Mouse (Mus musculus) MEL (cell line): ENCODE data around the gene Ptges3l. TPM values are rescaled to one million over a fixed set of nuclear protein-coding genes. Genes with fewer than 3 reads are reported as not detected.

Experiments
- DNase-seq: peaks from one replicate; pipeline ENCODE4 v3.0.0; 2011; ENCODE audit warnings: low read depth, low spot score
- H3K27ac ChIP-seq: 2 replicates; pipeline ENCODE4 v1.5.1; 2012; ENCODE audit warnings: low read depth, mild to moderate bottlenecking, control low read depth, low read length, moderate library complexity; ENCODE audit not compliant: control insufficient read depth
- H3K27me3 ChIP-seq, 2 experiments: fragments of 150-350 bp in 1 of 2; sonication (generic) in 1 of 2; 2 replicates each; pipeline ENCODE4 v1.6.1; 2012; ENCODE audit warnings: low read length in 2 of 2, mild to moderate bottlenecking in 2 of 2, improper control_type of control experiment in 1 of 2, moderate library complexity in 1 of 2; ENCODE audit not compliant: insufficient read depth in 2 of 2, control insufficient read depth in 1 of 2
- H3K36me3 ChIP-seq, 2 experiments: 2 replicates each; pipeline ENCODE4 v1.6.1; 2012 to 2014; ENCODE audit warnings: low read length in 2 of 2, improper control_type of control experiment in 1 of 2, inconsistent platforms in 1 of 2, mild to moderate bottlenecking in 1 of 2; ENCODE audit not compliant: insufficient read depth in 2 of 2, control insufficient read depth in 1 of 2
- H3K4me1 ChIP-seq, 2 experiments: fragments of 150-350 bp in 1 of 2; sonication (generic) in 1 of 2; 2 replicates each; pipeline ENCODE4 v1.6.1; 2012; ENCODE audit warnings: low read length in 2 of 2, improper control_type of control experiment in 1 of 2, mild to moderate bottlenecking in 1 of 2; ENCODE audit not compliant: insufficient read depth in 2 of 2, control insufficient read depth in 1 of 2
- H3K4me3 ChIP-seq, 2 experiments: fragments of 150-350 bp in 1 of 2; sonication (generic) in 1 of 2; 2 replicates each; pipeline ENCODE4 v1.5.1; 2012; ENCODE audit warnings: low read depth in 2 of 2, low read length in 2 of 2, mild to moderate bottlenecking in 2 of 2, moderate library complexity in 2 of 2, control low read depth in 1 of 2, improper control_type of control experiment in 1 of 2; ENCODE audit not compliant: control insufficient read depth in 1 of 2, insufficient read depth in 1 of 2
- H3K79me2 ChIP-seq: 2 replicates; pipeline ENCODE4 v1.6.1; 2012; ENCODE audit warnings: mild to moderate bottlenecking, low read length, moderate library complexity; ENCODE audit not compliant: control insufficient read depth, poor library complexity, insufficient read depth
- H3K9ac ChIP-seq: 2 replicates; pipeline ENCODE4 v1.6.1; 2012; ENCODE audit warnings: low read depth, mild to moderate bottlenecking, control low read depth, low read length, moderate library complexity; ENCODE audit not compliant: control insufficient read depth, poor library complexity, severe bottlenecking
- H3K9me3 ChIP-seq: fragments of 150-350 bp; sonication (generic); replicated peaks from 2 replicates; pipeline ENCODE4 v1.6.1; 2012; ENCODE audit warnings: mild to moderate bottlenecking, low read length, improper control_type of control experiment, moderate library complexity; ENCODE audit not compliant: insufficient read depth
- CHD1 ChIP-seq: IDR thresholded peaks from 2 replicates; pipeline ENCODE4 v1.6.1; 2012; ENCODE audit warnings: low read depth, mild to moderate bottlenecking, inconsistent platforms, low read length, improper control_type of control experiment
- CHD2 ChIP-seq: IDR thresholded peaks from 2 replicates; pipeline ENCODE4 v1.6.1; 2011; ENCODE audit warnings: low read length, improper control_type of control experiment
- CTCF ChIP-seq, 3 experiments: IDR thresholded peaks in 2 of 3; conservative IDR thresholded peaks in 1 of 3; 2 replicates each; pipeline ENCODE4 v1.5.1; 2011 to 2012; ENCODE audit warnings: low read length in 3 of 3, low read depth in 2 of 3, mild to moderate bottlenecking in 2 of 3, improper control_type of control experiment in 1 of 3, inconsistent platforms in 1 of 3, mixed read lengths in 1 of 3, moderate library complexity in 1 of 3; ENCODE audit not compliant: control insufficient read depth in 1 of 3, insufficient read depth in 1 of 3, poor library complexity in 1 of 3, severe bottlenecking in 1 of 3
- E2F4 ChIP-seq: IDR thresholded peaks from 2 replicates; pipeline ENCODE4 v1.6.1; 2011; ENCODE audit warnings: low read depth, low read length, improper control_type of control experiment, borderline replicate concordance
- ELF1 ChIP-seq: IDR thresholded peaks from 2 replicates; pipeline ENCODE4 v1.6.1; 2014; ENCODE audit warnings: low read depth, mild to moderate bottlenecking, inconsistent platforms, low read length, improper control_type of control experiment, moderate library complexity
- EP300 ChIP-seq, 2 experiments: IDR thresholded peaks; 2 replicates each; pipeline ENCODE4 v1.6.1; 2011; ENCODE audit warnings: improper control_type of control experiment in 2 of 2, low read length in 2 of 2, low read depth in 1 of 2, mild to moderate bottlenecking in 1 of 2
- ETS1 ChIP-seq: IDR thresholded peaks from 2 replicates; pipeline ENCODE4 v1.6.1; 2012; ENCODE audit warnings: low read depth, mild to moderate bottlenecking, inconsistent platforms, low read length, improper control_type of control experiment, moderate library complexity
- GATA1 ChIP-seq: IDR thresholded peaks from 2 replicates; pipeline ENCODE4 v1.6.1; 2011; ENCODE audit warnings: low read depth, low read length, improper control_type of control experiment
- HCFC1 ChIP-seq: IDR thresholded peaks from 2 replicates; pipeline ENCODE4 v1.6.1; 2012; ENCODE audit warnings: low read depth, mild to moderate bottlenecking, inconsistent platforms, low read length, improper control_type of control experiment, moderate library complexity
- JUND ChIP-seq: IDR thresholded peaks from 2 replicates; pipeline ENCODE4 v1.6.1; 2011; ENCODE audit warnings: low read depth, mild to moderate bottlenecking, improper control_type of control experiment, low read length
- MAFK ChIP-seq: IDR thresholded peaks from 2 replicates; pipeline ENCODE4 v1.6.1; 2011; ENCODE audit warnings: low read depth, mild to moderate bottlenecking, low read length, improper control_type of control experiment, borderline replicate concordance
- MAX ChIP-seq: IDR thresholded peaks from 2 replicates; pipeline ENCODE4 v1.6.1; 2011; ENCODE audit warnings: low read length, improper control_type of control experiment
- MAZ ChIP-seq: IDR thresholded peaks from 2 replicates; pipeline ENCODE4 v1.6.1; 2012; ENCODE audit warnings: low read depth, mild to moderate bottlenecking, inconsistent platforms, low read length, improper control_type of control experiment
- MXI1 ChIP-seq: IDR thresholded peaks from 2 replicates; pipeline ENCODE4 v1.6.1; 2011; ENCODE audit warnings: mild to moderate bottlenecking, low read depth, low read length, improper control_type of control experiment
- MYB ChIP-seq: IDR thresholded peaks from 2 replicates; pipeline ENCODE4 v1.6.1; 2011; ENCODE audit warnings: mild to moderate bottlenecking, low read depth, low read length, improper control_type of control experiment
- NRF1 ChIP-seq: IDR thresholded peaks from 2 replicates; pipeline ENCODE4 v1.6.1; 2014; ENCODE audit warnings: low read depth, mild to moderate bottlenecking, inconsistent platforms, low read length, improper control_type of control experiment, moderate library complexity; ENCODE audit not compliant: poor library complexity, insufficient read depth, severe bottlenecking
- RAD21 ChIP-seq: IDR thresholded peaks from 2 replicates; pipeline ENCODE4 v1.6.1; 2011; ENCODE audit warnings: mild to moderate bottlenecking, low read depth, low read length, improper control_type of control experiment
- RCOR1 ChIP-seq: IDR thresholded peaks from 2 replicates; pipeline ENCODE4 v1.6.1; 2012; ENCODE audit warnings: low read depth, mild to moderate bottlenecking, inconsistent platforms, low read length, improper control_type of control experiment
- SIN3A ChIP-seq: IDR thresholded peaks from 2 replicates; pipeline ENCODE4 v1.6.1; 2012; ENCODE audit warnings: low read length, improper control_type of control experiment, inconsistent platforms
- SMC3 ChIP-seq: IDR thresholded peaks from 2 replicates; pipeline ENCODE4 v1.6.1; 2011; ENCODE audit warnings: low read depth, low read length, improper control_type of control experiment
- TAL1 ChIP-seq: IDR thresholded peaks from 2 replicates; pipeline ENCODE4 v1.6.1; 2012; ENCODE audit warnings: mild to moderate bottlenecking, inconsistent platforms, low read length, moderate library complexity, mixed read lengths
- TBP ChIP-seq: IDR thresholded peaks from 2 replicates; pipeline ENCODE4 v1.8.0; 2011; ENCODE audit warnings: low read depth, low read length, improper control_type of control experiment
- TCF12 ChIP-seq: IDR thresholded peaks from 2 replicates; pipeline ENCODE4 v1.6.1; 2014; ENCODE audit warnings: low read depth, mild to moderate bottlenecking, inconsistent platforms, low read length, improper control_type of control experiment, moderate library complexity
- UBTF ChIP-seq: IDR thresholded peaks from 2 replicates; pipeline ENCODE4 v1.6.1; 2012; ENCODE audit warnings: low read depth, mild to moderate bottlenecking, inconsistent platforms, low read length, improper control_type of control experiment, moderate library complexity, borderline replicate concordance; ENCODE audit not compliant: insufficient read depth
- ZMIZ1 ChIP-seq: IDR thresholded peaks from 2 replicates; pipeline ENCODE4 v1.6.1; 2012; ENCODE audit warnings: low read depth, mild to moderate bottlenecking, inconsistent platforms, low read length, improper control_type of control experiment, moderate library complexity
- ZNF384 ChIP-seq: IDR thresholded peaks from 2 replicates; pipeline ENCODE4 v1.6.1; 2012; ENCODE audit warnings: low read depth, mild to moderate bottlenecking, inconsistent platforms, low read length, improper control_type of control experiment
- polyA plus RNA-seq, 2 experiments: library from polyadenylated mRNA; stranded (reverse) in 1 of 2; unstranded in 1 of 2; fragments of >175 nt in 1 of 2; fragments of >200 nt in 1 of 2; gene quantifications; 2 replicates each; pipeline versions ENCODE4 v1.2.1 to v1.2.4; 2012; ENCODE audit warnings: low replicate concordance in 2 of 2, low read depth in 1 of 2; ENCODE audit not compliant: insufficient read length in 2 of 2, insufficient read depth in 1 of 2, missing spikeins in 1 of 2
- total RNA-seq: library from RNA; depleted of rRNA; stranded (reverse); fragments of 300-350 nt; gene quantifications from 2 replicates; pipeline ENCODE4 v1.2.3, GENCODE M21; 2012

Ptges3l gene
- total and polyA plus RNA-seq, 3 experiments, result 1.4 to 2.3 TPM; not detected in 1

- no peak overlapping the region; a peak in 1 of 4 replicates for H3K4me3 ChIP-seq
These were observed 37.7 kb upstream of the Ptges3l start for GRCm38 (mm10) chr11:101462583-101463440.

GRCm38 (mm10) chr11:101462141-101462540 is 37.0 kb upstream of the Ptges3l start:
- peaks cover 6% of the 10 kb centered on the region; the same call in 1 of the 2 replicates for H3K79me2 ChIP-seq
- peaks cover 0 to 26% of the 10 kb centered on the region in 2 experiments for H3K36me3 ChIP-seq
- no peak for DNase-seq
- no peaks in the 10 kb centered on the region for H3K9me3 ChIP-seq
- no peak overlapping the region for H3K4me3 ChIP-seq
- peaks cover 12 to 31% of the 10 kb centered on the region in 2 experiments for H3K4me1 ChIP-seq
- no peaks in the 10 kb centered on the region for H3K27me3 ChIP-seq
- peak overlapping the region; percentile 82; the same call in 1 of the 2 replicates for H3K27ac ChIP-seq
- TF ChIP-seq TBP (no peak), CHD1 (no peak), MAZ (no peak), UBTF (no peak), MAX (no peak), CHD2 (no peak)
- H3K9ac ChIP-seq, result no peak overlapping the region

More at GRCm38 (mm10) chr11:101462583-101463440, 37.7 kb upstream of the Ptges3l start:
- H3K9ac ChIP-seq, result peak overlapping the region; percentile 78
- H3K27me3 ChIP-seq, result no peaks in the 10 kb centered on the region
- peaks cover 0 to 27% of the 10 kb centered on the region in 2 experiments; a peak in 3 of 4 replicates for H3K36me3 ChIP-seq
- DNase-seq, result peak; percentile 91
- H3K9me3 ChIP-seq, result no peaks in the 10 kb centered on the region
- peaks cover 12 to 33% of the 10 kb centered on the region in 2 experiments for H3K4me1 ChIP-seq
- peak overlapping the region; percentile 82 for H3K27ac ChIP-seq
- H3K79me2 ChIP-seq, result peaks cover 6% of the 10 kb centered on the region; the same call in 1 of the 2 replicates
- no peak for TF ChIP-seq CTCF (IDR thresholded peaks at IDR 0.05 in 2 of 3, conservative IDR thresholded peaks at IDR 0.05 in 1 of 3; ENCODE audit: control insufficient read depth in 1 of 3, insufficient read depth in 1 of 3, low read depth in 2 of 3, low read length in 3 of 3, poor library complexity in 1 of 3, severe bottlenecking in 1 of 3)
- TF ChIP-seq ZNF384, result peak; percentile 82
- peak; percentile 39; the same call in 1 of the 2 replicates for TF ChIP-seq MXI1
- TF ChIP-seq CHD2, result no peak
- peak; percentile 66; the same call in 1 of the 2 replicates for TF ChIP-seq RCOR1
- no peak for TF ChIP-seq NRF1
- TF ChIP-seq MYB, result peak; percentile 60; the same call in 1 of the 2 replicates
- TF ChIP-seq TAL1, result peak; percentile 88
- no peak for TF ChIP-seq ZMIZ1
- peak; percentile 80 for TF ChIP-seq SIN3A
- TF ChIP-seq EP300 (IDR thresholded peaks at IDR 0.05; ENCODE audit: low read depth in 1 of 2, low read length in 2 of 2), result peak; percentile 85 to 89
- peak; percentile 90 for TF ChIP-seq TCF12
- TF ChIP-seq JUND, result no peak
- TF ChIP-seq ELF1, result 0 out of 2 replicates have a peak, but pooled peaks have one; percentile 11
- peak; percentile 97 for TF ChIP-seq UBTF
- peak; percentile 79 for TF ChIP-seq ETS1
- no peak for TF ChIP-seq E2F4
- TF ChIP-seq SMC3, result no peak
- no peak for TF ChIP-seq RAD21
- TF ChIP-seq TBP, result peak; percentile 97
- no peak; the same call in 1 of the 2 replicates for TF ChIP-seq MAFK
- peak; percentile 12; the same call in 1 of the 2 replicates for TF ChIP-seq HCFC1
- TF ChIP-seq GATA1, result peak; percentile 88
